Mouse (Mus musculus) heart, postnatal 25 days (tissue): Measurements from ENCODE around the gene 1700067K01Rik. TPM values are rescaled to one million over a fixed set of nuclear protein-coding genes. Genes with fewer than 3 reads are reported as not detected.

ENCODE experiments used
- DNase-seq: peaks from one replicate; pipeline ENCODE4 v3.0.0; 2022; ENCODE audit warnings: low spot score
- intact Hi-C: fragments of 180-260 bp; cut with DNase I; formaldehyde crosslinking; loops from one replicate; pipeline ENCODE4 v1.15.1; 2025
- total RNA-seq, 2 experiments: library from RNA; stranded (reverse); gene quantifications; 2 replicates each; pipeline ENCODE4 v1.2.3; 2021

The 1700067K01Rik gene
- total RNA-seq, 2 experiments from 2014 or later, result 0.26 TPM; not detected in 1

DNA sequence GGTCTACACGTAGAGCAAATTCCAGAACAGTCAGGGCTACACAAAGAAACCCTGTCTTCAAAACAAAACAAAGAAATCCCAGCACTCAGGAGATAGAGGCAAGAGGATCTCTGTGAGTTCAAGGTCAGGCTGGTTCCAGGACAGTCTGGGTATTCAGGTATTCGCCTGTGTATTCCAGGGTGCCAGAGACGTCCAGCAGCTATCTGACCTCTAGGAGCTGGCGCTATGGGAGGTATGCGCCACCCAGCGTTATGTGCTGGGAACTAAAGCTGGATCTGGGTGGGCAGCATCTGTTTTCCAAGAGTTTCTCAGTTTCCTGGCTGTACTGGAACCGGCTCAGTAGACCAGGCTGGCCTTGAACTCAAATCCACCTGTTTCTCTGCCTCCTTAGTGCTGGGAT is 7.1 kb downstream of the 1700067K01Rik start:
- DNase-seq, result no peak
- intact Hi-C loops, result loop anchor here (5.0 kb wide), 1 partner anchor 264 kb away; the partner anchor contains the start of gene Ccdc130

DNA sequence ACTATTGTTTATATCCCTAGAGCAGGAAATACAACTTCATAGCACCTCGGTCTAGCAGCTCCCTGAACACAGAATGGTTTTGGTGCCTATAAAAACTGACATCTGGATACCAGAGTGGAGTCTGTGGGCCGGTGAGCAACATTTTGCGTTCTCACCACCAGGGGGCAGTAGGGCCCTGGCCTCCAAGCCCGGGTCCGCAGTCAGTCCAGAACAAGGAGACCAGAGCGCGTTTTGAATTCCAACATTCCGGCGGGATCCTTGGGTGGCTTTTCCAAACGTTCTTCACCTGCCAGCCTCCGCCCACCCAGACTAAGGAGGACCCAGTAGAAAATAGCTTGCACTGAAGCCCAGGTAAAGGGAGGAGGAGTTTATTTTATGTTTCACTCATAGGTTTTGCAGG is 8.6 kb downstream of the 1700067K01Rik start:
- peak; percentile 69 for DNase-seq
- intact Hi-C loops, result loop anchor here (5.0 kb wide), 2 partner anchors 62 to 262 kb away; partner anchors contain the start of gene Ccdc130

DNA sequence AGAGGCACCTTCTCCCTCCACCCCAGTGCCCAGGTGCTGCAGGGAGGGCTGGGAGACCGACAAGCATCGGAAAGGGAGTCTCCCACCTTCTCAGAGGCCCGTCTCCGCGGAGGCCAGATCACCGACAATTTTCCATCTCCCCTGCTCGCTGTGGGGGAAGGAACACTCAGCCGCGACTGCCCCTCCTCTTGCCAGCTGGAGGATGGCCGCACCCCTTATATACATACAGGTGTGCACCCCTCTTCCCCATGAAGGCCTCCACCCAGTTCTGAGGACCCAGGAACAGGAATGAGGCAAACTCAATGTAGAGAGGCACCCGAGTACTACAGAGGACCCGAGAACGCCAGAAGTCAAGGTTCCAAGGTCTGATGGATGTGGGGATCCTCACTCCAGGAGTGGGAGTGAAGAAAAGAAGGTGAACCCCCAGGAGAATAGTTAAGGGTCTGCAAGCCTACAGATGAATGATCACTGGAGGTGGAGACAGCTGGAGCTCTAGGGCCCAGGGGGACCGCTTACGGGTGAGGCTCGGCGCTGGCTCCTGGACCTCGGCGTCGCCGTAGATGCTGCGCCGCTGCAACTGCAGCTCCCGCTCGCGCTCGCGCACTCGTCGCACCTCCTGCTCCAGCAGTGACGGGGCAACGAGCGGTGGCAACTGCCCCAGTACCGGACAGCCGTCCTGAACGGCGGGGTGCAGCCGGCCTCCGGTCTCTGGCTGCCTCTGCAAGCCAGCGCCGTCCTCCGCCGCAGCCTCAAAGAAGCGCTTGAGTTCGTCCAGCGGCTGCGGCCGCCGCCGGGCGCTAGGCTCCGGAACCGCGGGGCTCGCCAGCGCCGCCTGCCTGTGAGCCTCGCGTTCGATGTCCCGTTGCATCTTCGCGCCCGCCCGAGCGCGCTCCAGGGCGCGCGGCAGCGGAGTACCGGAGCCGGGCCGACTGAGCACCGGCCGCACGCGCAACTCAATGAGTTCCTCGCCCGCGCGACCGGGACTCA is 9.6 kb downstream of the 1700067K01Rik start:
- intact Hi-C loops, result loop anchor here (5.0 kb wide), 1 partner anchor 61 kb away; no protein-coding TSS in a partner anchor

DNA sequence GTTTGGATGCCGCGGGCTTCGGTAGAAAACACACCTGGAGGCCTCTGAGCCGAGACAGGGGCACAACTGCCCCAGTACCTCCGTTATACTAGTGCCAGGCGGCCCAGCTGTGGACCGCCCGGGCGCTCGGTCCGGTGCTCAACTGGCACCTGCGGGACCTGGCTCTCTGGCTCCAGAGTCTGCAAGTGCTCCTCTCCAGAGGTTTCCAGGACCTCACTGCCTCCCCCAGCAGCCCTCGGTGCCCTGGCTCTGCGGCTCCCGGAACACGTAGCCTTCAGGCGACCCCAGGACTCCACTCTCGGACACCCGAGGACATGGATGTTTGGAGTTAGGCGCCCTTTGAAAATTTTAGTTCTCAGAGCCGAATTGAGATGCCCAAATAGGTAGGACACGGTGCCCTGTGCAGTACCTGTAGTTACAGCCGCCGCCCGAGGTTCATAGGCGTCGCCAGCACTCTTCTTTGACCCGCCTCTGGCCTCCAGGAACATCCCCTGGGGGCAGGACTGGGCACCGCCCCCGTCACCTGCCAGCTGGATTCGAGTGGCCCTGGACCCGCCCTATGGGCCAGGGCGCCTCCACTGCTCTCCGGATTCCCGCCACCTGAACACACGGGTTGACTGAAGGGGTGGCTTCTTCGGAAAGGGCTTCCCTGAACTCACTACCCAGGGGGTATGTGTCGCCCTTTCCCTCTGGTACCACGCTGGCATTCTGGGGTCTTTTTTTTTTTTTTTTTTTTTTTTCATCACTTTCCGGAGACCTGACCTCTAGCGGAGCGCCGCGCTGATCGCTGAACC is 10.6 kb downstream of the 1700067K01Rik start, which contains the start of gene 2210011C24Rik:
Gene 2210011C24Rik (minus strand): TSS at position 467 of the 794 bp plus-strand sequence.
- intact Hi-C loops, result loop anchor here (5.0 kb wide), 1 partner anchor 60 kb away; no protein-coding TSS in a partner anchor

More for the DNA sequence above, 9.6 kb downstream of the 1700067K01Rik start:
- DNase-seq, result peak; percentile 51

DNA sequence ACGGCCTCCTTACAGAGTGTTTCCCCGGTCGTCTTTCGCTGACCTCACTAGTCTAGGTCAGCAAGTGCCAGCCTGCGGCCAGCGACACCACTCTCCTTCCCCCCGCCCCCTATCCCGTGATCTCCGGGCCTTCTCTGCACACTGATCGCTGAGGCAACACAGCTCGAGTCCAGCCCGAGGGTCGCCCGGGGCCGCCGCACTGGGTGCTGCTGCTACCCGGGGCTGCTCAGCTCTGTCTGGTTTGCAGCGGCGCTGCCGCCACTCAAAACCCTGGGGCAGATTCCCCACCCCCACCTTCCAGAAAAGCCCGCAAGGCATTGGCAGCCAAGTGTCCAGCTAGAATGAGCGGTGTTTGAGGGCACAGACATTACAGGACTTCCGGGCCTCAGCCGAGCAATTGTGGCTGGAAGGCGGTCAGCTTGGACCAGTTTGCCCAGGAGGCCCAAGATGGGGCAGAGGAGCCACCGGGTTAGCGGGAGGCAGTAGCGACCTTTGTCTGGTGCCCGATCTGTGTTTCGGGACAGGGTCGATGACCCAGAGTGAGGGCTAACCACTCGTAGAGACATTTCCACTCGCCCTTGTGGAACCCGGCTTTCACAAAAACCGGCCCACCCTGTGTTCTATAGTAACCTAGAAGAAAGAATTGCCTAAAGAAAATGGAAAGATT is 11.3 kb downstream of the 1700067K01Rik start:
- intact Hi-C loops, result loop anchor here (5.0 kb wide), 1 partner anchor 60 kb away; no protein-coding TSS in a partner anchor
- no peak for DNase-seq

More for the DNA sequence above, 10.6 kb downstream of the 1700067K01Rik start, which contains the start of gene 2210011C24Rik:
- DNase-seq, result no peak

DNA sequence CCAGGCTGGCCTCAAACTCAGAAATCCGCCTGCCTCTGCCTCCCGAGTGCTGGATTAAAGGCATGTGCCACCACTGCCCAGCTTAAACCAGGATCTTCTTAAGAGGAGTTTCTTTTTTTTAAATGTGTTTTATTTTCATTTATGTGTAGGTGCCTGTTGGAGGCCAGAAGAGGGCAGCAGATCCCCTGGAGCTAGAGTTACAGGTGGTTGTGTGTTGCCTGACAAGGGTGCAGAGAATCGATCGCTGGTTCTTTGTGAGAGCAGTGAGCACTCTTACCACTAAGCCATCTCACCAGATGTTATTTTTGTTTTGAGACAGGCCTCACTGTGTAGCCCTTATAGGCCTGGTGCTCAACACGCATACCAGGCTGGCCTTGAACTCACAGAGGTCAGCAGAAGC is 14.5 kb downstream of the 1700067K01Rik start:
- no peak for DNase-seq
- intact Hi-C loops, result no loop called here

DNA sequence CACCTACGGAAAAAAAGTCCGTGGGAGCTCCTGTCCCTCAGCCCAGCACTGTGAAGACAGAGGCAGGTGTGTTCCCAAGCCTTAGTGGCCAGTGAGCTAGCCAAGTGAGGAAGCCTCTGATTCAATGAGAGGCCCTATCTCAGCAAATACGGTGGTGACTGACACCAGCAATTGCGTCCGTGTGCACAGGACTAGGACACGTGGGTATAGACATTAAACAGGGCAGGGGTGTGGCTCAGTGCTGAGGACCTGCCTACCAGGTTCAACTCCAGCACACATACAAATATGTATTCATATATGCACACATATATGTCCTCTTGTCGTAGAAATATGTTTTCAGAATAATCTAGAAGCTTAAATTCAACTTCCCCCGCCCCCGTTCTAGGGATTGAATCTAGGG is 18.4 kb downstream of the 1700067K01Rik start:
- intact Hi-C loops, result no loop called here
- DNase-seq, result no peak

DNA sequence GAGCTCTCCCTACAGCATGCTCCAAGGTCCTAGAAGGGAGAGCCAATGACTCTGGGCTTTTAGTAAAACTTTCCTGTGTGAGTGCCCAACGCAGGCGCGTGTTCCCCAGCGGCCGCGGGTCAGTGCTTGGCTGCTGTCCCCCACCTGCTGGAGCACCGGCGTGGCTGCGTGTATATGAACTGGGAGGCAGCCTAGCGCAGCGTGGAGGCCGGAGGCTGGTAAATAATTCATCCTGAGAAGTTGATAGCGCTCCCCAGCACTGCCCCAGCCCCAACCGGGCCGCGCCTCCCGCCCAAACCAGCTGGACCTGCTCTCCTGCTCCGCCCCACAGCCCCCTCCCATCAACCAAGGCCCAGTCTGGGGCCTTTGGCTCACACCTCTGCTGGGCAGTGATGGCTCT is 19.8 kb downstream of the 1700067K01Rik start, which contains the start of gene Palm3:
Gene Palm3 (plus strand): TSS at position 376 of the 400 bp plus-strand sequence.
- intact Hi-C loops, result no loop called here

DNA sequence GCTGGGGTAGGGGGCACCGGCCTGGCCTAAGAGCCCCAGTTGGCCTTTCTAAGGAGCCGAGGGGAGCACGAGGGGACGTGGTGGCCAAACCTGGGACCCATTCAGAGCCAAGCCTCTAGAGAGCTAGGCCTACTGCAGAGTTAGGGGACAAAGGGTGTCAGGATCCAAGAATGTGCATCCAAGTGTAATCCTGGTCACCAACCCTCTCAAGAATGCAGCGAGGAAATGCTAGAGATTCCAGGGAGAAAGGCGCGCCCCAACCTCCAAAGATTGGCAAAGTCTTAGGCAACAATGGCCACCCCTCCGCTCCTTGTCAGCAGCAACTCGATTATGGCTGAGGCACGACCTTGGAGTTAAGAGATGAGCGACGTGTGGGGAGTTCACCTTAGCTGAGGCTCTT is 20.3 kb downstream of the 1700067K01Rik start:
- no peak for DNase-seq
- intact Hi-C loops, result no loop called here

More for the DNA sequence above, 19.8 kb downstream of the 1700067K01Rik start, which contains the start of gene Palm3:
- no peak for DNase-seq

DNA sequence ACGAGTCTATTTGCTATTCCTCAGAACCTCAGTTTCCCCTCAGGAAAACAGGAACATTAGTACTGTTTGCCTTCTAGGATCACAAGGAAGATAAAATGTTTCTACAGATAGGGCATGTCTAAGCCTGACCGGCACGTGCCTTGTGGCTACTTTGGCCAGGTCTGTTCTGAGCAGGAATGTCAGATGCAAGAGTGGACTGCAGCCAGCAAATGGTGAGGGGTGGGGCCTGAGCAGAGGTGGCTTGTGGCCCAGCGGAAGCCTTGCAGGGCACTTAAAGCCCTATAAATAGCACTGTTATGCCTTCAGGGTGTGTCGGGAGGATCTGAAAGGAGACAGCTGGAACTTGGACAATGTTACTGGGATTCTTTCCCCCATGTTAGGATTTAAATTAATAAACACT is 21.8 kb downstream of the 1700067K01Rik start:
- no peak for DNase-seq
- intact Hi-C loops, result no loop called here

DNA sequence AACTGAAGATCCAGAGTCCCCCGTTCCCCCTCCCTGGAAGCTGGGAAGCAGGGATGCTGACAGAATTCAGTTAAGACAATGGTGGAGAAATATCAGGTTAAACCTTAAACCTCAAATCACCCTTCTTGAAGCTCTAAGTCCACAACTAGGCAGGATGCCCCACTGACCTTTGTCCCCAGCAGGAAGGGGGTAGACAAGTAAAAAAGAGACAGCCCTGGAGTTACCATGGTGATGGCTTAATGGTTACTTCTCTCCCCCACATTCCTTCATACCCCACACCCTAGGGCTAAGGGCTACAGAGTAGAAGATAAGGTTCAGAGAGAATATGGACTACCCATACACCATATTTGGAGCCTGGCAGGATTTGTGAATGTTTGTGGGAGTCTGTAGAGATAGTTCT is 22.3 kb downstream of the 1700067K01Rik start:
- DNase-seq, result no peak
- intact Hi-C loops, result no loop called here

DNA sequence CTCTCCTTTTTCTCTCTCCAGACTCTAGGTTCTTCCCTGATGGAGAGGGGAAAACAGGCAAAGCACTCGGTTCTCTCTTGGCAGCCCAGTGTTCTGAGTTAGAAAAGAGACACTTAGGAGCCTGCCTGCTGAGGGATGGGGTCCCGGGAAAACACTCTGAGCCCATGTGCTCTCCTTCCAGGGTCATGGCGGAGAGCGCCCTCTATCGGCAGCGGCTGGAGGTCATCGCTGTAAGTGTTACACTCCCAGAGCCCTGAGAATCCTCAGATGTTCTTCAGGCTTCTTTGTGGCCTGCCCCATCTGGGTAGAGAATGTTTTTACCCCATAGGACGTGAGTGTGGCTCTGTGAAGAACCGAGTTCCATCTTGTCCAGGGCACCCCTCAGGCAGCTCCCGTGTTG is 22.9 kb downstream of the 1700067K01Rik start:
- intact Hi-C loops, result no loop called here
- DNase-seq, result no peak

DNA sequence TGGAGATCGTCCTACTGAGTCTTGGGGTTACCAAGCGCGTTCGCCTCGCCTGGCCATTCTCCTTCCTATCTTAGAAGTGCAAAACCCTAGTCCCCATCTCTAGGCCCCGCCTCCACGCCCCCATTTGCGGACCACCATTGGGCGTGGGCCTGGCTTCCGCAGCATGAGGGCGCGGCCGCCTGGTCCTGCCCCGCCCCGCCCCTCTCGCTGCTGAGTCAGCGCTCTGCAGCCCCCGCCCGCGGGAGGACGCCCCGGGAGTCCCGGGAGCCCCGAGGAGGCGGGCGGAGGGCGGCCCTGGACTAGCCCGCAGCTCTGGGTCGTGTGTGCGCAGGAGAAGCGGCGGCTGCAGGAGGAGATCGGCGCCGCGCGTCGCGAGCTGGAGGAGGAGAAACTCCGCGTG is 24.6 kb downstream of the 1700067K01Rik start:
- intact Hi-C loops, result no loop called here
- DNase-seq, result no peak

DNA sequence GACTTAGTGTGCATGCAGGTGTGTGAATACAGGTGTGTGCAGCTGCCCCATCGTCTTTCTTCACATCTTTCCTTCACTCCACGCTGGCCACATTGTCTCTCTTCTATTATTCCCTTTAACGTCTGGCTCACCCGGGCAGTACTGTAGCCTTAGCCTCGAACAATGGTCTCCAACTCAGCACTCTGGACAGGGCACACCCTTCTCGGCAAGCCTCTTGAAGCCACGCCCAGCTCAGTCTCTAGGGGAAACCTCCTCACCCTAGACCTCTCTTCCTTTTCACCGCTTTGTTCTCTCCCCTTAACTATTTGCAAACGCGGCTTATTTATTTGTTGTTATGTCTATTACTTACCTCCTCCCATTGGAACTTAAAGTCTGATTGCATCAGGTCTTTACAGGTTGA is 26.1 kb downstream of the 1700067K01Rik start:
- no peak for DNase-seq
- intact Hi-C loops, result no loop called here

DNA sequence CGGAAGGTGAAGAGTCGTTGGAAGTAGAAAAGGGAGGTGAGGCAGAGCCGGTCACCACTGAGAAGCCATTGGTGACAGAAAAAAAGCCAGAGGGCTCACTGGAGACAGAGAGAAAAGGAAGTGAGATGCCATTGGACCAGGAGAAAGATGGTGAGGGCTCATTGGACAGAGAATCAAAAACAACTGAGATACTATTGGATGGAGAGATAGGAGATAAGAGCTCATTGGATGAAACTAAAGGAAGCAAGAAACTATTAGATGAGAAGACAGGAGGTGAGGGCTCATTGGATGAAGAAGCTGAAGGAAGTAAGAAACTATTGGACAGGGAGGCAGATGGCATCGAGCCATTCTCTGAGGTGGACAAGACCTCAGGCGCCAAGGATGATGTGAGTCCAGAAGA is 28.0 kb downstream of the 1700067K01Rik start:
- intact Hi-C loops, result no loop called here
- no peak for DNase-seq

DNA sequence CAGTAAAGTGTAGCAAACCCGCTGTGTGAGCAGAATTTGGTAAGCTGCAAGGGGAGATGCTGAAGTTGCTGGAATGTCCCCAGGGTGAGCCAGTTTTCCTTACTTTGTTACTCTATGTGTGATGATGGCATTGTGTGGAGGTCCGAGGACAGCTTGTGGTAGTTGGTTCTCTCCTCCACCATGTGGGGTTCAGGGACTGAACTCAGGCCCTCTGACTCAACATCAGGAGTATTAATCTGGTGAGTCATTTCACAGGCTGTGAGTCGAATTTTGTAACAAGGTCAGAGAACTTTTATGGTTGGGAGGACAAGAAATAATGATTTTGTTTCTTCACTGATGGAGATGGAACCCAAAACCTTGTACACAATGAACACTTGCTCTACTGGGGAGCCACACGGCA is 31.5 kb downstream of the 1700067K01Rik start:
- intact Hi-C loops, result no loop called here
- DNase-seq, result no peak

DNA sequence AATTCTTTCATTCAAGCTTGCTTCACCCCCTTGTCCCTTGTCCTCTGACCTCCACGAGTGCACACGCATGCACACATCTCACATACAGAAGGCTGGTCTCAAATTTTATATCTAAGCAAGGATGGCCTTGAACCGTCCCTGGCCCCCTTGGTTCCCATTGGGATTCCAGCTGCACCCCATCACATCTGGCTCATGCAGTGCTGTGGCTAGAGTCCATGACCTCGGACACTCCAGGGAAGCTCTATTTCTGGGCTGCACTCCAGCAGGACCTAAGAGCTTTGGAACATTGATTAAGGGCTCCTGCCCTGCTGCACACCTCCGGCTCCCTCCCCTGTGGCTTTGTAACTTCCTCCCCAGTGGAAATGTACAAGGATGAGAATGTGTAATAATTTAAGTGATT is 36.7 kb downstream of the 1700067K01Rik start:
- no peak for DNase-seq
- intact Hi-C loops, result loop anchor here (5.0 kb wide), 2 partner anchors 254 to 319 kb away; no protein-coding TSS in a partner anchor

DNA sequence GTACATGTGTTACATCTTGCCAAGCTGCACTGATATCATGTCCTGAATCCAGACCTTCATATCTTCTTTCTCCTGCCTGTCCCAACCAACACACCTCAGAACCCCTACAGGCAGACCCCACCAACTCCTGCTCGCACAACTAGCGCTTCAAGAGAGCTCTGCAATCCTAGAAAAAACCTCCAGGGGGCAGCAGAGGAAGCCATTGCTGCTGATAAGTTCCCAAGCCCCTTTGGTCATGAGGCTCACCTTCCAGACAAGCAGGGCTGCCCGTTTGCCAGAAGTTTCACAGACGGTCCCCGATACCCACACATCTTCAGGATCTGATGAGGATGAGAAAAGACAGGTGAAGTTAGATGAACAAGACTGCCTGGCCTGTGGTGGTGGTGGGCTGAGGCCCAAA is 37.7 kb downstream of the 1700067K01Rik start:
- intact Hi-C loops, result loop anchor here (5.0 kb wide), 2 partner anchors 253 to 318 kb away; no protein-coding TSS in a partner anchor

More for the DNA sequence above, 37.7 kb downstream of the 1700067K01Rik start:
- DNase-seq, result no peak
